Mouse (Mus musculus) lung, embryonic 14.5 days (tissue): ENCODE results near the gene Hnrnph3. TPM values are rescaled to one million over a fixed set of nuclear protein-coding genes. Genes with fewer than 3 reads are reported as not detected.

Source experiments
- ATAC-seq: fragments of 200-750 bp; cut with Nextera tagmentation; 2 replicates; pipeline ENCODE4 v1.8.0; 2017; ENCODE audit warnings: mild to moderate bottlenecking, moderate TSS enrichment, moderate library complexity; ENCODE audit not compliant: insufficient read depth
- DNase-seq: peaks from one replicate; pipeline ENCODE4 v3.0.0-alpha.2; 2015
- H3K27ac ChIP-seq: fragments of 300-500 bp; sonication (generic); 2 replicates; pipeline ENCODE4 v1.5.1; 2014; ENCODE audit warnings: low read depth, mild to moderate bottlenecking, moderate library complexity
- H3K27me3 ChIP-seq: fragments of 300-500 bp; sonication (generic); 2 replicates; pipeline ENCODE4 v1.6.1; 2014; ENCODE audit warnings: low read length, control low read depth; ENCODE audit not compliant: insufficient read depth
- H3K36me3 ChIP-seq: fragments of 300-500 bp; sonication (generic); 2 replicates; pipeline ENCODE4 v1.6.1; 2014; ENCODE audit warnings: control low read depth; ENCODE audit not compliant: insufficient read depth
- H3K4me1 ChIP-seq: fragments of 300-500 bp; sonication (generic); 2 replicates; pipeline ENCODE4 v1.6.1; 2014; ENCODE audit warnings: antibody characterized with exemption, control low read depth; ENCODE audit not compliant: insufficient read depth
- H3K4me2 ChIP-seq: fragments of 300-500 bp; sonication (generic); 2 replicates; pipeline ENCODE4 v1.6.1; 2014; ENCODE audit warnings: mild to moderate bottlenecking
- H3K4me3 ChIP-seq: fragments of 300-500 bp; sonication (generic); 2 replicates; pipeline ENCODE4 v1.5.1; 2014; ENCODE audit warnings: low read depth, low read length
- H3K9ac ChIP-seq: fragments of 300-500 bp; sonication (generic); 2 replicates; pipeline ENCODE4 v1.6.1; 2014
- H3K9me3 ChIP-seq: fragments of 300-500 bp; sonication (generic); 2 replicates; pipeline ENCODE4 v1.6.1; 2016; ENCODE audit warnings: low read depth, low read length, control low read depth
- CTCF ChIP-seq: IDR thresholded peaks from 2 replicates; pipeline ENCODE4 v1.5.1; 2016; ENCODE audit warnings: antibody characterized with exemption, low read depth
- WGBS: fragments of 180-500 bp; shearing (Covaris S2); extraction: QIAGEN DNeasy Blood & Tissue Kit; methylation state at CpG from one replicate; pipeline ENCODE4 v1.1.7; 2014; 5-methylcytosine and 5-hydroxymethylcytosine counted together
- polyA plus RNA-seq: library from polyadenylated mRNA; unstranded; fragments of >200 nt; fragmentation: Nextera tagmentation; extraction: Ambion mirVana; gene quantifications from 2 replicates; pipeline ENCODE4 v1.2.1, GENCODE M21; 2014

The Hnrnph3 gene
- polyA plus RNA-seq, 1 experiment from 2014 or later = 77.9 TPM

- 96% methylated on average over 6 of the region's 6 CpGs for WGBS
- Histone ChIP-seq H3K36me3 (peaks cover 29% of the 10 kb centered on the region; the same call in 1 of the 2 replicates), H3K4me2 (no peak overlapping the region), H3K9ac (no peak overlapping the region), H3K4me1 (no peaks in the 10 kb centered on the region), H3K9me3 (no peaks in the 10 kb centered on the region), H3K27ac (no peak overlapping the region), H3K27me3 (no peaks in the 10 kb centered on the region), H3K4me3 (no peak overlapping the region)
- ATAC-seq = no peak
- DNase-seq = no peak
- no peak for TF ChIP-seq CTCF
Measured at GRCm38 (mm10) chr10:62984495-62984894, 39.5 kb downstream of the Hnrnph3 start.

DNA sequence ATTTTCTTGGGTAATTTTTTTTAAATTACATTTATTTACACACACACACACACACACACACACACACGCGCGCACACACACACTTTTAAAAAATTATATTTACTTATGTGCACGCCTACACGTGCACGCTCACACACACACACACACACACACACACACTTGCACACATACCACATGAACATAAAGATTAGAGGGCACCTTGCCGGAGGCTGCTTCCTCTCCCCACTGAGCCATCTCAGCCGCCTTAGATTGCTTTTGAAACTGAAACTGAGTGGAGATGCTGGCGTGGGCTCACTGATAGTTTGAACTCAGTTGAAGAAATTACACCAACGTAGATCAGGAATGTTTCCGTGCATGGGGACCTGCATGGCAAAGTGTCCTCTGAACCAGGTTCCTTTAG is 39.9 kb downstream of the Hnrnph3 start:
- H3K4me3 ChIP-seq = no peak overlapping the region
- H3K27ac ChIP-seq = no peak overlapping the region
- DNase-seq (no peak), ATAC-seq (no peak)
- H3K36me3 ChIP-seq = peaks cover 26% of the 10 kb centered on the region; the same call in 1 of the 2 replicates
- no peaks in the 10 kb centered on the region for H3K9me3 ChIP-seq
- TF ChIP-seq CTCF = no peak
- 89% methylated on average over 11 of the region's 11 CpGs for WGBS
- no peak overlapping the region for H3K4me2 ChIP-seq
- H3K9ac ChIP-seq = no peak overlapping the region
- H3K4me1 ChIP-seq = no peaks in the 10 kb centered on the region
- H3K27me3 ChIP-seq = no peaks in the 10 kb centered on the region

- Histone ChIP-seq H3K4me2 (peak within 1 kb of the TSS; percentile 74), H3K4me3 (peak within 1 kb of the TSS; percentile 88), H3K9ac (peak within 1 kb of the TSS; percentile 81), H3K27me3 (no peaks in the 10 kb centered on the region), H3K9me3 (no peaks in the 10 kb centered on the region), H3K36me3 (peaks cover 15% of the 10 kb centered on the region; the same call in 1 of the 2 replicates), H3K4me1 (no peaks in the 10 kb centered on the region), H3K27ac (peak within 1 kb of the TSS; percentile 54; the same call in 1 of the 2 replicates)
- ATAC-seq = peak; percentile 94
- under 1% methylated on average over 74 of the region's 77 CpGs for WGBS
- DNase-seq = peak; percentile 90
- peak; percentile 51 for TF ChIP-seq CTCF
Measured at GRCm38 (mm10) chr10:62980039-62980954, 43.7 kb downstream of the Hnrnph3 start, which contains the start of gene Rufy2. Gene Rufy2, plus strand, starts transcription at chr10:62980223.

GRCm38 (mm10) chr10:62979667-62980038 is 44.4 kb downstream of the Hnrnph3 start:
- no peaks in the 10 kb centered on the region for H3K4me1 ChIP-seq
- no peaks in the 10 kb centered on the region for H3K9me3 ChIP-seq
- H3K4me2 ChIP-seq = peak overlapping the region; percentile 74
- ATAC-seq (no peak), DNase-seq (no peak)
- peak overlapping the region; percentile 88 for H3K4me3 ChIP-seq
- TF ChIP-seq CTCF = no peak
- peaks cover 14% of the 10 kb centered on the region; the same call in 1 of the 2 replicates for H3K36me3 ChIP-seq
- no peaks in the 10 kb centered on the region for H3K27me3 ChIP-seq
- WGBS = 8% methylated on average over 10 of the region's 10 CpGs
- H3K9ac ChIP-seq = peak overlapping the region; percentile 81
- H3K27ac ChIP-seq = no peak overlapping the region

GRCm38 (mm10) chr10:62971821-62972220 is 52.2 kb downstream of the Hnrnph3 start:
- Histone ChIP-seq H3K27me3 (no peaks in the 10 kb centered on the region), H3K4me1 (no peaks in the 10 kb centered on the region), H3K4me3 (no peak overlapping the region), H3K9me3 (no peaks in the 10 kb centered on the region), H3K4me2 (no peak overlapping the region), H3K36me3 (peaks cover 58% of the 10 kb centered on the region), H3K9ac (no peak overlapping the region), H3K27ac (no peak overlapping the region)
- ATAC-seq = no peak
- TF ChIP-seq CTCF = no peak
- 73% methylated on average over 16 of the region's 16 CpGs for WGBS
- no peak for DNase-seq

- TF ChIP-seq CTCF = no peak
Measured at GRCm38 (mm10) chr10:62966291-62966690, 57.7 kb downstream of the Hnrnph3 start.

GRCm38 (mm10) chr10:62965796-62966195 is 58.2 kb downstream of the Hnrnph3 start:
- no peak for ATAC-seq
- Histone ChIP-seq H3K4me3 (no peak overlapping the region), H3K27me3 (no peaks in the 10 kb centered on the region), H3K4me2 (no peak overlapping the region), H3K27ac (no peak overlapping the region), H3K36me3 (peaks cover 84% of the 10 kb centered on the region), H3K9me3 (no peaks in the 10 kb centered on the region), H3K4me1 (no peaks in the 10 kb centered on the region), H3K9ac (no peak overlapping the region)
- DNase-seq = no peak
- no peak for TF ChIP-seq CTCF
- 92% methylated on average over 11 of the region's 11 CpGs for WGBS

More at GRCm38 (mm10) chr10:62966291-62966690, 57.7 kb downstream of the Hnrnph3 start:
- no peak for DNase-seq
- Histone ChIP-seq H3K4me2 (no peak overlapping the region), H3K4me1 (no peaks in the 10 kb centered on the region), H3K4me3 (no peak overlapping the region), H3K36me3 (peaks cover 83% of the 10 kb centered on the region), H3K9ac (no peak overlapping the region), H3K27ac (no peak overlapping the region), H3K27me3 (no peaks in the 10 kb centered on the region), H3K9me3 (no peaks in the 10 kb centered on the region)
- WGBS = 94% methylated on average over 15 of the region's 15 CpGs
- no peak for ATAC-seq

Other genes starting within 250 kb of the Hnrnph3 start
- gene Ccar1, start 231.9 kb downstream of the Hnrnph3 start, polyA plus RNA-seq = 145 and 150 TPM in 2 replicates
- 33.7 and 34.8 TPM in 2 replicates for gene Tet1, start 115.2 kb downstream of the Hnrnph3 start, polyA plus RNA-seq
- 16.1 and 17.1 TPM in 2 replicates for gene Slc25a16, start 103.6 kb downstream of the Hnrnph3 start, polyA plus RNA-seq
- gene Dna2, start 77.2 kb downstream of the Hnrnph3 start, polyA plus RNA-seq = 20.3 and 21.6 TPM in 2 replicates
- 16.9 and 18.8 TPM in 2 replicates for gene Rufy2, start 44.0 kb downstream of the Hnrnph3 start, polyA plus RNA-seq
- 1.1 and 1.5 TPM in 2 replicates for gene Pbld2, start 98 bp upstream of the Hnrnph3 start, polyA plus RNA-seq
- gene Pbld1, start 35.9 kb upstream of the Hnrnph3 start, polyA plus RNA-seq = 1.4 and 1.6 TPM in 2 replicates
- gene Atoh7, start 75.4 kb upstream of the Hnrnph3 start, polyA plus RNA-seq = 0.11 TPM in 2 replicates
- gene Mypn, start 179.7 kb upstream of the Hnrnph3 start, polyA plus RNA-seq = 0.09 and 0.41 TPM in 2 replicates
- 40.5 and 44.6 TPM in 2 replicates for gene Herc4, start 219.6 kb upstream of the Hnrnph3 start, polyA plus RNA-seq